Mouse (Mus musculus): Measurements from ENCODE around the gene Nfkbia. TPM values are rescaled to one million over a fixed set of nuclear protein-coding genes. Genes with fewer than 3 reads are reported as not detected.

Nfkbia gene
- total RNA-seq, 2 experiments from 2014 or later, result 40.8 to 42.7 TPM

DNA sequence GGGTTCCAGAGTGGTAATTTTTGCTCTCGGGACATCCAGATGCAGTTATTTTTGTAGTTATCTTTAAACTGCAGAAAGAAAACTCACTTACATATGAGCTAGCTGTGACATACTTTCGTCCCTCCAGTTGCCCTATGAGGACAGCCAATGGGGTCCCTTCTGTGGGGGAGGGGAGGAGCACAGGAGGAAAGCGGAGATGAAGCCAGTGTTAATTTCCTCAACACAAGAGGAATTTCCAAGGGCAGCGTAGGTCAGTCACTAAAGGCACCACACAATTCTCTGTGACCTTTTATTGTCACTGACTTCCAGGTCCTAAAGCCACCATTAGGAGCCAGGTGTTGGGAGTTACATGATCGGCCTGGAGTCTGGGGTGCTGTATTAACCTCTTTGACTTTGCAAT lies 22.0 kb downstream of the Nfkbia start:
- intact Hi-C loops (cut with DNase I), result no loop called here
- DNase-seq (ENCODE audit: low spot score), result no peak

DNA sequence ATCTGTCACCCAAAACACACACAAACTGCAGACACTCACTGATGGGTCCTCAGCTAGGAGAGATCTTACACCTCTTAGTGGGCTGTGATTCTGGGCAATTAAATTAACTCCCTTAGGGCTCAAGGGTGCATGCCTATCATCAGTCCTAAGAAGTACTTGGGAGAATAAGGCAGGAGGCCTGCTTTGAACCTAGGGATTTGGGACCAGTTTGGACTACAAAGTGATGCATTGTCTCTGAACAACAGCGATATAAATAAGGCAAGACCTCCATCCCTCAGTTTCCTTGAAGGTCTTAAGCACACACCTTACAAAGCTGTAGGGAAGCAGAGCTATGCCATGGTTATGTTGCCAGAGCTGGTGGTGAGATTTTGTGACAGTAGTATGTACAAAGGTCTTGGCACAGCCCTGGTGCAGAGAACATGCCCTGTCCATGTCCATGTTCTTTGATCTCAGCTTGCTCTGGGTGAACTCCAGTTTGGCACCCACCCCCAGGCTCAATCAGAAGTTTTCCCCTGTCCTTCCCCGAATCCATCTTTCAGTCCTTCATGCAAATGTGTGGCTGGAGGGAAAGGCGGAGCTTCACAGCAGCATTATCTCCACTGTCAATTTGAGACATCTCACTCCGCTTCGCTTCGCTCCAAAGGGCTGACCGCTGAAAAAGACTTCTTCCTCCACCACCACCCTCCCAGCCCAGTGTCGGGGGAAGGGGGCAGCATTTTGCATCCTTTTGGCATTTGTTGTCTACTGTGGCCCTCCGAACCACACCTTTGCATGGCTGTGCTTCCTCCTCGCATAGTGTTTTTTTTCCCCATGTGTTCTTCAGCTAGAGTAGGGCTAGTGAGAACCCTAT lies 24.9 kb downstream of the Nfkbia start:
- no peak for DNase-seq (ENCODE audit: low spot score)
- intact Hi-C loops (cut with DNase I), result no loop called here

DNA sequence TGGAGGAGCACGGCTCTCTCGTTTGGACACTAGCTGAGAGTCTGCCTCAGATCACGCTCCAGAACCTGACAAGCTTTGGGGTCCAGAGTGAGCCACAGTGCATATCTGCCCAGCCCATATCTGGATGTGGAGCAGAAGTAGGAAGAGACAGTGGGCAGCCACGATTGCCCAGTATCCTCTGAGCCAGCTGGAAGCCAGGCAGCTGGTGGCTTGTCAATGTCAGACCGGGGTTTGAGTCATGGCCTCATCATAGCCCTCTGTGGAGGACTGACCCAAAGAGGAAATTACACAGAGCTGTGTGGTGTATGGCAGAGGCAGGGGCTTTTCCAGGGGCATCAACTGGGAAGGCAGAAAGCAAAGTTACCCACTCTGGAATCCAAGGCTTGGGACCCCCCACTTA lies 25.6 kb downstream of the Nfkbia start:
- no peak for DNase-seq (ENCODE audit: low spot score)
- intact Hi-C loops (cut with DNase I), result no loop called here

DNA sequence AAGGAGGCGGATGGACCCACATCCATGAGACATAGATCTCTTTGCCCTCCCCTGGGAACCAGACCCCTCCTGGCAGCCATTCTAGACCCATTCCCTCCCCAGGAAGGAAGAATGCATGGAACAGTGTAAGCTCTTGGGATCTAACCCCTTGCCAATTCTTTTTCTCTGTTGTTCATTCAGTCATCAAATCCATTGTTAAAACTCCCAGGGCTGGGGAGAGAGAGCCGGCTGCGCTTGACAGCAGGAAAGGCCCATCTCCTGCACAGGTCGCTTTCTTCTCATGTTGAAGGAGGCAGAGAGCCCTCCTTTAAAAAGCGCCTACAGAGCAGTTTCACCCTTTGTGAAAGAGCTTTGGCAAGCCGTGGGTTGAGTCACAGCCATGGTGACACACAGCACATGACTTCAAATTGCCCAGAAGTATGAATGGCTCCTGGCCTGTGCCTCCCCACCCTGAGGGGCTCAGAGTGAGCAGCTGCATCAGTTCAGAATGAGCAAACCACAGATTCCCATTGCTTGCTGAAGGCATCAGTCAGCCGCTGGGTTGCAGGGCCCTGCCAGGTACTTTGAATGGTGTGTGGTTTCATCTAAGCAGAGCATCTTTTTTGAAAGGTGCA lies 26.3 kb downstream of the Nfkbia start:
- DNase-seq (ENCODE audit: low spot score), result no peak
- intact Hi-C loops (cut with DNase I), result no loop called here

DNA sequence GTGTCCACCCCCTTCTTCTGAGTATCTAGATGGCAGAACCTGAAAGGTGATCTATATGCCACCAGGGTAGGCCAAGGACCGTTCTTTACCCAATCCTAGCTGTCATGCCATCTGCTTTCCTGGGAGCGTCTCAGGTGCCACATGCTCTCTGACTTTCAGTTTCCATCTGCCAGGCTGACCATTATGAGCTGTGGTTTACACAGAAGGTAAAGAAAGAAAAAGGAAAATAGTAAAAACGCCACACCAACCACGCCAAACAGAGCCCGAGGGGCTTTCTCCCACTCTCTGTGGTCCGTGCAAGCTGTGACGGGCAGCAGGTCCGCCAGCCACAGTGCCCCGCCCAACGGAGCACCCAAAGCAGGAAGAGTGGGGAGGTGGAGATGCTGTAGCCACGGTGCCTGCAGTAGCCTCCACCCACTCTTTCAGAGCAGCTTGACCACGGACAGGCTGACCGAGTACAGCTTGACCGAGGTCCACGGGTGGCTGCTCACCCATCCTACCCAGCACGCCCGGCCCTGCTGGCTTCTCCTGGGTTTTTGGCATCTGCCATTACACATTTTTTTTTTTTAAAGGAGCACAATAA lies 27.0 kb downstream of the Nfkbia start:
- intact Hi-C loops (cut with DNase I), result no loop called here
- DNase-seq (ENCODE audit: low spot score), result no peak

DNA sequence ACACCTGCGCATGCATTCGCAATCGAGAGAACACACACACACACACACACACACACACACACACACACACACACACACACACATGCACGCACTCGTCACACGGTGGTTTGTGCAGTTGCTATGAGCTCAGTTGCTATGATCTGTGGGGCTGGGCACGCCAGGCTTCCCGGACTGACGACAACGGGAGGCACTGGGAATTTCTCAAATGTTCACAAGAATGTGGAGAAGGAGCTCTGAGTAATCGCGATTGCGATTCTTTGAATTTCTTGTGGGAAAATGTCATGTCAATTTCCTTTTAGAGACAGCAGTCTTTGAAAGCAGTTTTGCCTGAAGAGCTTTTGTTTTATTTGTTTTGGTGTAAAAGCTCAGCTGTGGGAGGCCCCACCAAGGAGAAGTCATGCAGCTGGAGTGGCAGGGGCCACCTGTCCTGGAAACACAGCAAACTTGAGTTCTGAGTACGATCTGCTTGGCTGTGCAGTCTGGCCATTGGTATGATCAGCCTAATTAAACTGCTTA lies 27.5 kb downstream of the Nfkbia start:
- intact Hi-C loops (cut with DNase I), result no loop called here
- DNase-seq (ENCODE audit: low spot score), result no peak

DNA sequence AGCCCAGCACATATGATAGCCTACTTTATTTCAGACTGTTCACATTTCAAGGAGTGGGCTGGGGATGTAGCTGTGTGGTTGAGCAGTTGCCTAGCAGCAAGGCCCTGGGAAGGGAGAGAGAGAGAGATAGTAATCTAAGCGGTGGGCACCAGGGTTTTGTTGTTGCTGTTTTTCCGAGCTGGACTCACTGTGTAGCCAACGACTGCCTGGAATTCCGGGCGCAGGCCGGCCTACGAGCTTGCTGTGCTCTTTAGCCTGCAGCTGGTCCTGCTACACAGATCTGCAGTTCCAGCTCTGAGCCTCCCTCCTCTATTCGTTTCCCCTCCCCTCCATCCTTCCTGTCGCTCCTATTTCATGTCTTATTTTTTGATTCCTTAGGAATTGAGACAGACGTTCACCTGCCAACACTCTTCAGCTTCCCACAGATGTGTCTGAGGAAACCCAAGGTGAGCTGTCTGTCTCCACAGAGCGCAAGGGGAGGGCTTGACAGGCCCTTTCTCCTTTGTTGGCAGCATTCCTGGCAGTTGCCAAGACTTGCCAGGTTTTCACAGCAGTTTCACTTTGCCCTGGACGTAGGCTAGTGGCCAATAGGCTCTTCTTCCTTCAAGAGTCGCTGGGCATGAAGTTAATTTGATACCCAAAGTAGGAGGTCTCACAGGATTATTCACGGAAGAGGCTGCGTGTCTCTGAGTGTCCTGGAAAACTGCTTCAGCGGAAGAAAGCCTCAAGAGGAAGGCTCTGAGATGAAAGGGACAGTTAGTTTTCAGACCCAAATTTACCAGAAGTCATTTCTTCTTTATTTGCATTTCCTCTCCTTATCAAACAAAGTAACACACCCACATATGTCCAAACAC lies 28.2 kb downstream of the Nfkbia start:
- intact Hi-C loops (cut with DNase I), result loop anchor here (2.0 kb wide), 1 partner anchor 17 kb away; no protein-coding TSS in a partner anchor
- DNase-seq (ENCODE audit: low spot score), result no peak

DNA sequence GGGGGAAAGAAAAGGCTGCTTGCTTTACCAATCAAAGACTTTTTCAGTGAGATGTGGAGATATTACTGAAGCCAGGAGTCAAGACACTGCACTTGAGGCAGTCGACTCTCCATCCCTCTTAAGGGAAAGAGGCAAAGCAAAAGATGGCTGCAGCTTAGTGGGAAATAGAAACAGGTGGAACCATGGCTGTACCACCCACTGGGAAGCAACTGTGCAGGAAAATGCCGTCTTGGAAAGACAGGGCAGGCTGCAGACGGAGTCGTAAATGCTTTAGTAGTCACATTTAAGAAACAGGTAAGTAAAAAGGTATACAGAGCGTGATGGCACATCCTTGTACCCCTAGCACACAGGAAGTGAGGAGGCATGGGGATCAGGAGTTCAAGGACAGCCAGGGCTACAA lies 29.4 kb downstream of the Nfkbia start:
- DNase-seq (ENCODE audit: low spot score), result no peak
- intact Hi-C loops (cut with DNase I), result loop anchor here (2.0 kb wide), 1 partner anchor 16 kb away; no protein-coding TSS in a partner anchor

DNA sequence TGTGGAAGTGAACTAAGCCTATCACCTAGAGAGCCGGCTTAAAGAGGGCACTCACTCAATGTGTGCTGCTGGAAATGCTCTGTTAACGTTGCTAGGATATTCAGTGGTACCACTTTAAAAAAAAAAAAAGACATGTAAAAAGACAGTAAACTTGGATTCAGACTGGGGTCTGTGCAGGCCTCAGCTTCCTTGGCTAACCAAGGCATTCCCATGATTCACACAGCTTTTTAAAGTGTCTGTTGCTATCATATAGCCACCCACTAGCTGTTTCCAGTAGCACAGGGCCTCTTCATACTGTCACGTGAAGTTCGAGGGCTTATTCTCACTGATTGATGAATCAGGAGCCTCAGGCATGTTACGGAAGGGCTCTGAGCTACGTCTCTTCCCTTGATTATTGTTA lies 30.0 kb downstream of the Nfkbia start:
- intact Hi-C loops (cut with DNase I), result loop anchor here (2.0 kb wide), 1 partner anchor 16 kb away; no protein-coding TSS in a partner anchor
- DNase-seq (ENCODE audit: low spot score), result no peak

DNA sequence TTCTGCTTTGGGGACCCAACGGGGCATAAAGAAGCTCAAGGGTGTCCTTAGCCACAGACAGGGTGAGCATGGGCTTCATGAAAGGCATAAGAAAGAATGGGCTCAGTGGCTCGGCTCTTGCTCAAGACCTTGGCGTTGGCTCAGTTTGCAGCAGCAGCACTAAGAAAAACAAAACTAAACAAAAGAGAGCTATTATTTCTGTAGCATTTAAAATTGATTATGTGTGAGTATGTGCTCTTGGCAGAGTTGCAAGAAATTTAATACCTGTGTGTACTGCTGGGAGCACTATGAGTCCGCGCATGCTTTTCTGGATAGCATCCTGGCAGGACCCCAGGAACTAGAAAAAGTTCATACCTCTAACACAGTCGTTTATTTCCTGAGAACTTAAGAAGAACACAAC lies 30.7 kb downstream of the Nfkbia start:
- intact Hi-C loops (cut with DNase I), result loop anchor here (2.0 kb wide), 1 partner anchor 15 kb away; no protein-coding TSS in a partner anchor
- DNase-seq (ENCODE audit: low spot score), result no peak

DNA sequence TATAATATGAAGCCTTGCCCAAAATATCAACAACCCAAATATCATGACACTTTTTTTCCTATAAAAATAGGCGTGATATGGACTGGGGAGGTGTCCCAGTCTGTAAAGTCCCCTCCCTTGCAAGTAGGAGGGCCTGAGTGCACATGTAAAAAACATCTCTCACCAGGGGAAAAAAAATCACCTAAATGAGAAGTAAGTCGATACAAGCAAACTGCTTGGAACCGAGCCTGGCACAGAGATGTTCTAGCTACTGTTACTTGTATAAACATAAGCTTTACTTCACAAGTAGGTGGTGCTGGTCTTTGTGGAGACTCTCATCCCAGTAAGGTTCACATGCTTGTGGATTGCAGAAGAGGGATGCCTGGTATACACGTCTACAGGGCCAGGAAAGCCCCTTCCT lies 31.5 kb downstream of the Nfkbia start:
- no peak for DNase-seq (ENCODE audit: low spot score)
- intact Hi-C loops (cut with DNase I), result no loop called here

DNA sequence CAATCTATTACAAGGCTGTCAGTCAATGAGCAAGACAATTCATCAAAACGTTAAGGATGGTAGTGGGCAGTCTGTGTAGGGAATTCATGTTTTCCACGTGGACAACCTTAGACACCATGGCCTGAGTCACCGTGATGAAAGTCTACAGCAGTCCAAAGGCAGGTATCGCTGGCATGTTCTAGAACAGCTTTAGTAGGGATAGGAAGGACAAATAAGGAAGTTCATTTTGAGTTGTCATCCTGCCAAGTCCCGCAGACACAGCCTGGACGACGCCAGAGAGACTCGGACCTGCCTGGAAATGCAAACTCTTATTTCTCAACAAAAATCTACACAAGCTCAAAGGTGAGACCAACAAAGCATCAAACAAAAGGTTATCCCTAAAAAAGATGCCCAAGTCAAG lies 32.7 kb downstream of the Nfkbia start:
- no peak for DNase-seq (ENCODE audit: low spot score)
- intact Hi-C loops (cut with DNase I), result no loop called here

DNA sequence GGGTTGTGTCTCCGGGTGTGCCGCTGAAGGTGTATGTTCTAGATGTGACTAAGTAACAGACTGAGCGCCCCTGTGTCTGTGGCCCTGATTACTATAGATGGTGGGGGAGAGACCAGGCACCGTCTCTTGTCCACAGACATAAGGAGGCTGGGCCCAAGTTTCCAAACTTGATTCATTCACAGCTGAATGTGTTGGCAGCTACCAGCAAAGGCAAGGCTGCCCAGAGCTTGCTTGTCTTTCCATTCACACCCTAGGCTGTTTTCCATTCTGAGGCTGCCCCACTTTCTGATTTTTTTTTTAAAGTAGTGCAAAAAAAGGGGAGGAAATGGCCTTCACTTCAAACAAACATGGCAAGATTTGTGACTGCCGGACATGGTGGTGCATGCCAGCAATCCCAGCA lies 35.6 kb downstream of the Nfkbia start:
- DNase-seq (ENCODE audit: low spot score), result no peak
- intact Hi-C loops (cut with DNase I), result no loop called here

DNA sequence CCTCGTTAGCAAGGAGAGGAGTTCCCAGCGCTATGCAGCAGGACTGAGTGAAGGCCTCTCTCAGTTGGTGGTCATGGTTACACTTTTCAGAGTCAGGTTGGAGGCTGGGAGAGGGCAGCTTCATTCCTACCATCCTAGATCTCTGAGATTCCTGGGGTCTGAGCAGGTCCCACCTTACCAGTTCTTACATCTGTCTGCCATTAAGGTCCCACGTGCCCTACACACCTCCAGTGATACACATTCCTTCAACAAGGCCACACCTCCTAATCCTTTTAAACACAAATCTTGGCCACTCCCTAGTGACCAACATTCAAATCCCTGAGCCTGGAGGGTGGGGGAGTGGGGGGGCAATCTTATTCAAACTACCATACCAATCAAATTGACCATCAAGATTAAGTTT lies 36.3 kb downstream of the Nfkbia start:
- DNase-seq (ENCODE audit: low spot score), result no peak
- intact Hi-C loops (cut with DNase I), result no loop called here

DNA sequence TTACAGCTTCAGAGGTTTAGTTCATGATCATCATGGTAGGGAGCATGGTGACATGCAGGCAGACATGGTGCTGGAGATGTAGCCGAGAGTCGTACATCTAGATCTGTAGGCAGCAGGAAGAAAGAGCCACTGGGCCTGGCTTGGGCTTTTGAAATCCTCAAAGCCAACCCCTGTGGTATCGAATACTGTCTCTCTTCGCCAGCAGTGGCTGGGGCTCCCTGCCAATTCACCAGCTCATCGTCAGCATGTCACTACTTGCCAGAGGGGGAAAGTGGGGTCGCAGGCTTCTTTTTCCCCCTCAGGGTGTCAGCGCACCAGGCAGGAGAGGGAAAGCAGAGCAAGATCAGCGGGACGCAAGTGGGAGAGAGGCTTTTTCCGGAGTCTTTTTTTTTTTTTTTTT lies 37.2 kb downstream of the Nfkbia start:
- no peak for DNase-seq (ENCODE audit: low spot score)
- intact Hi-C loops (cut with DNase I), result no loop called here

DNA sequence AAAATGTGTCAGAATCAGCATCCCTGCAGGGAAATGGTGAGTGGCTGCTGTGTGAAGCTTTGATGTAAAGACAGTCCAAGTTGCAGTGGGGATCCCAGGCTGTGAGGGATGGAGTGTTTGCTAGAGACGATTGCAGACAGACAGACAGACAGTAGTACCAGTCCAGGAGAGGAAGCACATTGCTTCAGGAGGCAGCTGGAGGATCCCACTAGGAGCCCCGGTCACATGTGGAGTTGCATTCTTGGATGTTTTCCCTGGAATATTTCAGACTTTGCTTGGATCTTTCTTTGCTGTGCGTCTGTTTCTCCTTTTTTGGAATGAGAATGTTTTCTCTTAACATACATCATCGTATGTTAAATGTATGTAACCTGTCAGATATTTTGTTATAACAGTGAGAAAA lies 38.5 kb downstream of the Nfkbia start:
- no peak for DNase-seq (ENCODE audit: low spot score)
- intact Hi-C loops (cut with DNase I), result no loop called here

DNA sequence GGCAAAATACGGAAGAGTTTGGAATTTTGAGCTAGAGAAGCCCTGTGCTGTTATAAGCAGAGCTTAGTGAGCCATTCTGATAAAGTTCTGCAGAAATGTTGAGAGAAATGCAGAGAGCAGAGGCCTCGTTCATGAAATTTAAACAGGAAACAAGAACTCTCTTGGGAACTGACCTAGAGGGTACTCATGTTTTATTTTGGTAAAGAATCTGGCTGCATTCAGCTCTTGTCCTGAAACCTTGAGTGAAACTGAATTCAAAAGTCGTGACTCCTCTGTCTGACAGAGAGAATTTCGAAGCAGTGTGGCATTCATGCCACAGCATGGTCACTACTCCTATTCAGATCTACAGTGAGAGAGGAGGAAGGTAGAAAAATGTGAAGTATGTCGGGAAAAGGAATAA lies 39.6 kb downstream of the Nfkbia start:
- intact Hi-C loops (cut with DNase I), result no loop called here
- DNase-seq (ENCODE audit: low spot score), result no peak

DNA sequence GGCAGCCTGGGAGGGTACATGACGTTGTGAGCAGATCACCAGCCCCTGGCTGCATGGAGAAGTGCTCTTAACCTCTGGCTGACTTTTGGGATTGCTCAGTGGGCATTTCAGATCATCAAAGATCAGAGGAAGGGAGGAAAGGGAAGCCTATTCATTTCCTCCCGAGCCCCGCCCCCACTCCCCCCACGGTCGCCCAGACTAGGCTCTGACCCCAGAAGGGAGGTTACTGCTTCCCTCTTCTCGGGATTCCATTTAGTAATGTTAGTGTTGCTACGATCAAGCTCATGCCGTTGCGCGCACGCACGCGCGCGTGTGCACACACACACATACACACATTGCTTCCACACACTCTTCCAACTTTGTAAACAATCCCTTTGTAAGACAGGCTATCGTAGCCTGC lies 42.0 kb downstream of the Nfkbia start:
- intact Hi-C loops (cut with DNase I), result no loop called here
- DNase-seq (ENCODE audit: low spot score), result no peak

DNA sequence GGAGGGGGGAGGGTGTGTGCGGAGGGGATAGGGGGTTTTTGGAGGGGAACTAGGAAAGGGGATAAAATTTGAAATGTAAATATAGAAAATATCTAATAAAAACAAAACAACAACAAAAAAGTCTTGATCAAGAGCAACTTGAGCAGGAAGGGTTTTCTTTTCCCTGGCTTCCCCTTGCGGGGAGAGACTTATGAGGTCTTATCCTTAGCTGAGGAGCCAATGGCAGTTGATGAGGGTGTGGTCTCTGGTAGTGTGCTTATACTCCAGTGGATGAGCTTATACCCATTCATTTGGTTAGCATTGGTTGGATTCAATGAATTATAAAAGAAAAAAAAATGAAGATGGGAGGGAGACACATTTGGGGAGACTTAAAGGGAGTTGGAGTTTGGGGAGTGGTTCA lies 43.4 kb downstream of the Nfkbia start:
- no peak for DNase-seq (ENCODE audit: low spot score)
- intact Hi-C loops (cut with DNase I), result no loop called here

DNA sequence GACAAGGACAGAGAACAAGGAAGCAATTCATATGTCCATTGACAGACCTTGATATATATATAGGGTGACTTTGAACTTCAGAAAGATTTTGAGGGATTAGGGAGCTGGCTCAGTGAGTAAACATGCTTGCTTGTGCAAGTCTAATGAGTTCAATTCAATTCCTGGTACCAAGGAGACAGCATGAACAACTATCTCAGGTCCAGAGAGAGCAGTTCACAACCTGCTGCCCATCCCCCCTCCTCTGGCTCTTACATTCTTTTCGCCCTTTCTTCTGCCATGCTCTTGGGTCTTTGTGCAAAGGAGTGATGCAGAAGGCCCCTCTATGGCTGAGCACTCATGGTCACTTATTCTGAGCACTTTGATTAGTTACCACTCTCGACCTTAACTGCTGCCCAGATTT lies 44.0 kb downstream of the Nfkbia start:
- no peak for DNase-seq (ENCODE audit: low spot score)
- intact Hi-C loops (cut with DNase I), result no loop called here
